Mouse (Mus musculus): Measurements from ENCODE around the gene Nme4. TPM values are rescaled to one million over a fixed set of nuclear protein-coding genes. Genes with fewer than 3 reads are reported as not detected.
A peak's percentile ranks its signal among the peaks of the same experiment; 100 is the strongest.
"Not testable (repeated sequence)": the region's sequence is repeated elsewhere in the genome, so short reads cannot be mapped to it uniquely, and the experiment has no call there.

Gene Nme4
- polyA plus RNA-seq, 1 experiment from 2014 or later = 35.5 TPM

- H3K27ac ChIP-seq (replicated peaks) = 0 out of 2 replicates have a peak overlapping the region, but pooled peaks have one; percentile 67
- peak overlapping the region; percentile 81 for H3K4me3 ChIP-seq (replicated peaks)
- 66% methylated on average over 7 of the region's 7 CpGs for WGBS (ENCODE audit: insufficient replicate concordance)
- H3K9ac ChIP-seq = peak overlapping the region; percentile 74
- H3K36me3 ChIP-seq (replicated peaks) = peaks cover 43% of the 10 kb centered on the region
- H3K4me2 ChIP-seq = peak overlapping the region; percentile 82
- no peaks in the 10 kb centered on the region for H3K27me3 ChIP-seq
- peaks cover 32% of the 10 kb centered on the region for H3K4me1 ChIP-seq (replicated peaks)
- no peak for ATAC-seq (ENCODE audit: insufficient read depth)
- H3K9me3 ChIP-seq (replicated peaks) = no peaks in the 10 kb centered on the region
These were observed 29.2 kb upstream of the Nme4 start for GRCm38 (mm10) chr17:26124560-26124959.

DNA sequence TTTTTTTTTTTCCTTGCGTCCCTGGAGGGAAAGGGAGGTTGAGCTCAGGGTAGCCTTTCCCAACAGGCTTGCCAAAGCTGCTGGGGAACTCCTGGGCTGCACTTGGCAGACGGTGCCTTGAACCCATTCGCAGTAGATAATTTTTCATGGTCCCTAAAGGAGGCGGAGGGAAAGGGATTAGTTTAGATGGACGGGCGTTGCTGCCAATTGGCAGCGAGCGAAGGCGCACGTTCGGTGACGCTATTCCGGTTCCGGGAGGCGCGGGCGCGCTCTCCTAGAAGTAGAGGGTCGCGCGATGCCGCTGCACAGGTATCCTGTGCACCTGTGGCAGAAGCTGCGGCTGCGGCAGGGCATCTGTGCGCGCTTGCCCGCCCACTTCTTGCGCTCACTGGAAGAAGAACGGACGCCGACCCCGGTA is 27.9 kb upstream of the Nme4 start, which contains the start of gene Mrpl28:
Mrpl28 (plus strand) TSS at position 234 of the 418 bp plus-strand sequence.
- Histone ChIP-seq H3K4me1 (replicated peaks) (peaks cover 32% of the 10 kb centered on the region), H3K36me3 (replicated peaks) (peaks cover 30% of the 10 kb centered on the region), H3K4me2 (peak within 1 kb of the TSS; percentile 82), H3K27me3 (peaks cover 12% of the 10 kb centered on the region; the same call in 1 of the 2 replicates), H3K27ac (replicated peaks) (peak within 1 kb of the TSS; percentile 67), H3K4me3 (replicated peaks) (peak within 1 kb of the TSS; percentile 81), H3K9ac (peak within 1 kb of the TSS; percentile 74), H3K9me3 (replicated peaks) (no peaks in the 10 kb centered on the region)
- peak; percentile 80 for ATAC-seq (ENCODE audit: insufficient read depth)
- under 1% methylated on average over 32 of the region's 32 CpGs for WGBS (ENCODE audit: insufficient replicate concordance)

DNA sequence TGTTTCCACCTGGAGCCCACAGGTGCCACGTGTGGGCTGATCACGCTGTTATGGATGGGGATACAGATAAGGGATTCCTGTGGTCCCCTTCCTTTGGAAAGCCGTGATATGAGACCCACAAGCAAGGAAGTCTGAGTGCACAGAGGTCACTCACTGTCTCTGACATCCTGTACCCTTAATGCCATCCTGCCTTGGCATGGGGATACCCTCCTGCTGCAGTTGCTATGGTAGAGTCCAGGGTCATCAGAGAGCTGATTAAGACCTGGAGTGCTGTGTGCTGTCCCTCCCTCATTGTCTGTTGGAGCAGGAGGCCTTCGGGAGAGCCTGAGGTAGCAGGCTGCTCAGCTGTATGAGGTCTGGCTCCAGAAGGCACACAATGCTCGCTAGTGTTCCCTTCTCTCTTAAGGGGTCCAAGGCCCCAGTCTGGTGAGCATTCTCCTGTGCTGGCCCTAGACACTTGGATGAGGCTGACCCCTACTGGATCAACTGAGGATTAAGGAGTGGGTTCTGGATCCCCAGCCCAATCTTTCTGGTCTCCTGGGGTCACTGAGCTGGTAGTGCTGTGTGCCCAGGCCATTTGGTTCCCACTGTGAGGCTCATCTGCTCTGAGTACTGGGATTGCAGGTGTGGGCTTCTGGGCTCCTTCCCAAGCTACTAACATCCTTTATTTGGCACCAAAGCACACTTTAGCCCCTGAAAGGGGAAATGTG is 27.2 kb upstream of the Nme4 start:
- H3K9me3 ChIP-seq (replicated peaks) = no peaks in the 10 kb centered on the region
- peaks cover 23% of the 10 kb centered on the region for H3K36me3 ChIP-seq (replicated peaks)
- peaks cover 19% of the 10 kb centered on the region for H3K27me3 ChIP-seq
- peaks cover 32% of the 10 kb centered on the region for H3K4me1 ChIP-seq (replicated peaks)
- H3K27ac ChIP-seq (replicated peaks) = no peak overlapping the region
- no peak overlapping the region for H3K9ac ChIP-seq
- 60% methylated on average over 5 of the region's 5 CpGs for WGBS (ENCODE audit: insufficient replicate concordance)
- H3K4me3 ChIP-seq (replicated peaks) = peak overlapping the region; percentile 81; the same call in 1 of the 2 replicates
- peak overlapping the region; percentile 82; the same call in 1 of the 2 replicates for H3K4me2 ChIP-seq
- no peak for ATAC-seq (ENCODE audit: insufficient read depth)

DNA sequence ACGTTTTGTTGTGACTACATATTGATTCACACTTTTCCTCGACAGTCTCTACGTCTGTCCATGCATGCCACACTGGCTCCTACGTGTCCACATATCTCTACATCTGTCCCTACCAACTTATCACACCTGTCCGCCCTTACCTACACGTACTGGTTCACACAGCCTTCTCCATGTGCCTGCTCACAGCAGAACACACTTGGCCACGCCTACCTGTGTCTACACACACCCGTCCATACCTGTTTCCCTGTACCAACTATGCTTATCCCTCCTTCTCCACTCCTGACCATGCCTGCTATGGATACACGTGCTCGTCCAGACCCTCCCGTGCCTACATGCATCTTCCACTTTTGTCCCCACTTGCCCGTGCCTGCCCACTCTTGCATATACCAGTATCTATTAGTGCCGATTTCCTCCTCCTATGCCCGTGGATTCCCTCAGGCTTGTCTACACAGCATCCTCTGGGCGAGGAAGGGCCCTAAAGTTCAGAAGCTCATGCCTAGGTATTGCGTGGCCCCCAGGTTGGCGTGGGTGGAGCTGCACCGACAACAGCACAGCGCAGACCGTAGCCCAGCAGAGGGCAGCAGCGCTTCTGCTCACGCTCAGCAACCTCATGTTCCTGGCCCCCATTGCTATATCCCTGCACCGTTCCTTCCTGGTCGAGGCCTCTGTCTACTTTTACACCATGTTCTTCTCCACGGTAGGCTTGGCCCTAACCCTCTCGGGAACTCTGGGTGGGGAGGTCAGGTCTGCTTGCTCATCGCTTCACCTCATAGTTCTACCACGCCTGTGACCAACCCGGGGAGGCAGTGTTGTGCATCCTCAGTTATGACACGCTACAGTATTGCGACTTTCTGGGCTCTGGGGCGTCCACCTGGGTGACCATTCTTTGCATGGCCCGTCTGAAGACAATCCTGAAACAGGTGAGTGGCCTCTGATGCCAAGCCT is 24.6 kb upstream of the Nme4 start:
- Histone ChIP-seq H3K36me3 (replicated peaks) (peaks cover under 1% of the 10 kb centered on the region; the same call in 1 of the 2 replicates), H3K4me1 (replicated peaks) (peaks cover 40% of the 10 kb centered on the region), H3K9me3 (replicated peaks) (no peaks in the 10 kb centered on the region), H3K4me2 (peak overlapping the region; percentile 21), H3K27ac (replicated peaks) (no peak overlapping the region), H3K9ac (no peak overlapping the region), H3K4me3 (replicated peaks) (no peak overlapping the region), H3K27me3 (peaks cover 42% of the 10 kb centered on the region)
- no peak for ATAC-seq (ENCODE audit: insufficient read depth)
- WGBS (ENCODE audit: insufficient replicate concordance) = 37% methylated on average over 33 of the region's 33 CpGs

DNA sequence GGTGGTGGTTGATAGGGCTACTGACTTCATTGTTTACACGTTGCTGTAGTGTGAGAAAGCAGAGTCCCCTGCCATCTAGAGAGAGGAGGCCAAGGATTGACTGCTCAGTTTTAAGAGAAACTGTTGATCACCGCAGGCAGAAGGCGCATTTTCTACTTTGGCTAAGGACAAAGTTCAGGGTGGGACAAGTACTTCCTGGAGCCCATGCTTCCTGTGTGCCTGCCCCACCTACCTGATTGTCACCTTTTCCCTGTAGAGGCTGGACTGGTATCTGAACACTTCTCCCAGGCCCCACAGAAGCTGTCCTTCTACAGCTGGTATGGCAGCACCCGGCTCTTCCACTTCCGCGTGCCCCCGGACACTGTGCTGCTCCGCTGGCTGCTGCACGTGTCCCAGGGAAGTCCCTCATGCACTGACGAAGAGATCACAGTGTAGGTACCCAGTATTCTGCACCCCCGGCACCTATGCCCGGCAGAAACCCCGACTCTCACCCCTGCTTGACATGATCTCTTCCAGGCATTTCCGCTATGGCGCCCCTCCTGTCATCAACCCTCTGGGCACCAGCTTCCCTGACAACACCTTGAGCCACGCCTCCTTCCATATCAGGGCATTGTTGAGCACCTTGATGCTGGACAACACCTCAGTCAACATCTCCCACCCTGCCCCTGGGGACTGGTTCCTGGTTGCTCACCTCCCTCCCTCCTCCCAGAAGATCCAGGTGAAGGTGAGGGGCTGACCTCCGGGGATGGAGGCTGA is 21.3 kb upstream of the Nme4 start:
- Histone ChIP-seq H3K36me3 (replicated peaks) (no peaks in the 10 kb centered on the region), H3K9ac (no peak overlapping the region), H3K27ac (replicated peaks) (no peak overlapping the region), H3K27me3 (peaks cover 76% of the 10 kb centered on the region), H3K4me2 (no peak overlapping the region), H3K4me1 (replicated peaks) (peaks cover 40% of the 10 kb centered on the region), H3K9me3 (replicated peaks) (no peaks in the 10 kb centered on the region), H3K4me3 (replicated peaks) (no peak overlapping the region)
- no peak for ATAC-seq (ENCODE audit: insufficient read depth)
- 75% methylated on average over 17 of the region's 17 CpGs for WGBS (ENCODE audit: insufficient replicate concordance)

- H3K4me3 ChIP-seq (replicated peaks) = no peak overlapping the region
- no peaks in the 10 kb centered on the region for H3K36me3 ChIP-seq (replicated peaks)
- H3K27me3 ChIP-seq = peaks cover 82% of the 10 kb centered on the region
- no peak overlapping the region for H3K9ac ChIP-seq
- H3K9me3 ChIP-seq (replicated peaks) = no peaks in the 10 kb centered on the region
- no peak for ATAC-seq (ENCODE audit: insufficient read depth)
- H3K4me2 ChIP-seq = no peak overlapping the region
- peaks cover 40% of the 10 kb centered on the region for H3K4me1 ChIP-seq (replicated peaks)
- 30% methylated on average over 3 of the region's 3 CpGs for WGBS (ENCODE audit: insufficient replicate concordance)
- no peak overlapping the region for H3K27ac ChIP-seq (replicated peaks)
These were observed 20.6 kb upstream of the Nme4 start for GRCm38 (mm10) chr17:26115956-26116487.

GRCm38 (mm10) chr17:26115205-26115898 is 19.9 kb upstream of the Nme4 start:
- no peak overlapping the region for H3K4me2 ChIP-seq
- no peak overlapping the region for H3K4me3 ChIP-seq (replicated peaks)
- ATAC-seq (ENCODE audit: insufficient read depth) = no peak
- no peaks in the 10 kb centered on the region for H3K36me3 ChIP-seq (replicated peaks)
- no peak overlapping the region for H3K27ac ChIP-seq (replicated peaks)
- no peaks in the 10 kb centered on the region for H3K9me3 ChIP-seq (replicated peaks)
- peaks cover 37% of the 10 kb centered on the region for H3K4me1 ChIP-seq (replicated peaks)
- no peak overlapping the region for H3K9ac ChIP-seq
- 72% methylated on average over 7 of the region's 7 CpGs for WGBS (ENCODE audit: insufficient replicate concordance)
- peaks cover 89% of the 10 kb centered on the region for H3K27me3 ChIP-seq

DNA sequence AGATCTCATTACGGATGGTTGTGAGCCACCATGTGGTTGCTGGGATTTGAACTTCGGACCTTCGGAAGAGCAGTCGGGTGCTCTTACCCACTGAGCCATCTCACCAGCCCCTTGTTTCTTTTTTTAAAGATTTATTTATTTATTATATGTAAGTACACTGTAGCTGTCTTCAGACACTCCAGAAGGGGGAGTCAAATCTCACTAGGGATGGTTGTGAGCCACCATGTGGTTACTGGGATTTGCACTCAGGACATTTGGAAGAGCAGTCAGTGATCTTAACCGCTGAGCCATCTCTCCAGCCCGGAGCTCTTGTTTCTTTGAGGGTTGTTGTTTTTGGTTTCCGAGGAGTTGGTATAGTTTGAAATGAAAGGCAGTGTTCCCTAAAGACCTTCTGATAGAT is 19.1 kb upstream of the Nme4 start:
- H3K27ac ChIP-seq (replicated peaks); H3K36me3 ChIP-seq (replicated peaks); ATAC-seq (ENCODE audit: insufficient read depth); H3K9ac ChIP-seq; H3K9me3 ChIP-seq (replicated peaks); H3K4me2 ChIP-seq; H3K4me3 ChIP-seq (replicated peaks): not testable (repeated sequence)
- peaks cover 34% of the 10 kb centered on the region for H3K4me1 ChIP-seq (replicated peaks)
- WGBS (ENCODE audit: insufficient replicate concordance) = 50% methylated on average over 7 of the region's 7 CpGs
- H3K27me3 ChIP-seq = peaks cover 95% of the 10 kb centered on the region

DNA sequence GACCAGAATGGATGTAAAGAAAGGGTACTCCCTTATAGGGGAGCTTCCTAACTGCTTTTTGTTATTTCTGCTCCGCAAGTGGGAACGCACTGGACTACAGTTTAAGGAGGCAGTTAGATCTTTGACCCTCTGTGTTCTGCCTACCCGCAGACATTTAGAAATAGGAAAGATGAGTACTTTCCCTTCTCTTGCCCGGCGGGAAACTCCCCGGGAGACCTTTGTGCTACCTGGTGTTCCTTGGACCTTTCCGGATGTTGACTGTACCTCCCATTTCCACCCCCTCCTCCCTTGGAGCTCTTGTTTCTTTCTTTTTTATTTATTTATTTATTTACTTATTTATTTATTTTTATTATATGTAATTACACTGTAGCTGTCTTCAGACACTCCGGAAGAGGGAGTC is 18.7 kb upstream of the Nme4 start:
- peak overlapping the region; percentile 63; the same call in 1 of the 2 replicates for H3K9ac ChIP-seq
- no peaks in the 10 kb centered on the region for H3K9me3 ChIP-seq (replicated peaks)
- ATAC-seq (ENCODE audit: insufficient read depth) = no peak
- H3K27ac ChIP-seq (replicated peaks) = no peak overlapping the region
- H3K4me1 ChIP-seq (replicated peaks) = peaks cover 34% of the 10 kb centered on the region
- peak overlapping the region; percentile 86 for H3K4me2 ChIP-seq
- H3K36me3 ChIP-seq (replicated peaks) = no peaks in the 10 kb centered on the region
- 12% methylated on average over 8 of the region's 8 CpGs for WGBS (ENCODE audit: insufficient replicate concordance)
- H3K27me3 ChIP-seq = peaks cover 95% of the 10 kb centered on the region
- H3K4me3 ChIP-seq (replicated peaks) = peak overlapping the region; percentile 70
